Mouse (Mus musculus) embryonic facial prominence, embryonic 13.5 days (tissue): ENCODE data around the gene Cyp26b1. TPM values are rescaled to one million over a fixed set of nuclear protein-coding genes. Genes with fewer than 3 reads are reported as not detected.

Experiments used
- ATAC-seq: fragments of 200-750 bp; cut with Nextera tagmentation; 2 replicates; pipeline ENCODE4 v1.8.0; 2017; ENCODE audit warnings: low read depth; ENCODE audit not compliant: insufficient number of reproducible peaks, insufficient read depth, low FRiP score, low TSS enrichment
- H3K27ac ChIP-seq: fragments of 300-500 bp; sonication (generic); 2 replicates; pipeline ENCODE4 v1.5.1; 2015; ENCODE audit warnings: moderate library complexity, mild to moderate bottlenecking, inconsistent platforms
- H3K27me3 ChIP-seq: fragments of 300-500 bp; sonication (generic); 2 replicates; pipeline ENCODE4 v1.6.1; 2015; ENCODE audit warnings: mild to moderate bottlenecking, inconsistent platforms
- H3K36me3 ChIP-seq: fragments of 300-500 bp; sonication (generic); 2 replicates; pipeline ENCODE4 v1.6.1; 2015; ENCODE audit warnings: mild to moderate bottlenecking, inconsistent platforms
- H3K4me1 ChIP-seq: fragments of 300-500 bp; sonication (generic); 2 replicates; pipeline ENCODE4 v1.6.1; 2015; ENCODE audit warnings: inconsistent platforms
- H3K4me2 ChIP-seq: fragments of 300-500 bp; sonication (generic); 2 replicates; pipeline ENCODE4 v1.6.1; 2015; ENCODE audit warnings: moderate library complexity, mild to moderate bottlenecking, inconsistent platforms
- H3K4me3 ChIP-seq: fragments of 300-500 bp; sonication (generic); 2 replicates; pipeline ENCODE4 v1.5.1; 2015; ENCODE audit warnings: mild to moderate bottlenecking, inconsistent platforms
- H3K9ac ChIP-seq: fragments of 300-500 bp; sonication (generic); 2 replicates; pipeline ENCODE4 v1.6.1; 2015; ENCODE audit warnings: mild to moderate bottlenecking, inconsistent platforms
- H3K9me3 ChIP-seq: fragments of 300-500 bp; sonication (generic); 2 replicates; pipeline ENCODE4 v1.6.1; 2016; ENCODE audit warnings: inconsistent platforms
- WGBS: fragments of 180-500 bp; shearing (Covaris S2); methylation state at CpG from one replicate; pipeline ENCODE4 v1.1.7; 2015; ENCODE audit warnings: mixed read lengths; 5-methylcytosine and 5-hydroxymethylcytosine counted together
- polyA plus RNA-seq: library from polyadenylated mRNA; unstranded; fragments of >200 nt; fragmentation: Nextera tagmentation; extraction: Ambion mirVana; gene quantifications from 2 replicates; pipeline ENCODE4 v1.2.1, GENCODE M21; 2015

Gene Cyp26b1
- polyA plus RNA-seq, 1 experiment from 2014 or later = 38.0 TPM

GRCm38 (mm10) chr6:84549852-84550437 is 43.8 kb downstream of the Cyp26b1 start:
- WGBS = 48% methylated on average over 9 of the region's 9 CpGs
- ATAC-seq = no peak
- H3K4me2 ChIP-seq = no peak overlapping the region
- H3K27me3 ChIP-seq = no peaks in the 10 kb centered on the region
- H3K9ac ChIP-seq = no peak overlapping the region
- H3K36me3 ChIP-seq = no peaks in the 10 kb centered on the region
- H3K27ac ChIP-seq = no peak overlapping the region
- H3K9me3 ChIP-seq = no peaks in the 10 kb centered on the region
- H3K4me1 ChIP-seq = peaks cover 10% of the 10 kb centered on the region
- H3K4me3 ChIP-seq = no peak overlapping the region

- 68% methylated on average over 2 of the region's 2 CpGs for WGBS
These were observed 48.3 kb downstream of the Cyp26b1 start for GRCm38 (mm10) chr6:84545428-84545827.

GRCm38 (mm10) chr6:84544359-84544758 is 49.3 kb downstream of the Cyp26b1 start:
- H3K27me3 ChIP-seq = no peaks in the 10 kb centered on the region
- H3K36me3 ChIP-seq = no peaks in the 10 kb centered on the region
- peaks cover 7% of the 10 kb centered on the region; the same call in 1 of the 2 replicates for H3K4me1 ChIP-seq
- ATAC-seq = no peak
- no peaks in the 10 kb centered on the region for H3K9me3 ChIP-seq
- no peak overlapping the region for H3K4me3 ChIP-seq
- no peak overlapping the region for H3K9ac ChIP-seq
- WGBS = 68% methylated on average over 3 of the region's 3 CpGs
- H3K4me2 ChIP-seq = no peak overlapping the region
- no peak overlapping the region for H3K27ac ChIP-seq

More at GRCm38 (mm10) chr6:84545428-84545827, 48.3 kb downstream of the Cyp26b1 start:
- Histone ChIP-seq H3K9me3 (no peaks in the 10 kb centered on the region), H3K27ac (no peak overlapping the region), H3K27me3 (no peaks in the 10 kb centered on the region), H3K4me1 (peaks cover 17% of the 10 kb centered on the region), H3K4me3 (no peak overlapping the region), H3K9ac (no peak overlapping the region), H3K36me3 (no peaks in the 10 kb centered on the region), H3K4me2 (no peak overlapping the region)
- ATAC-seq = no peak

GRCm38 (mm10) chr6:84543516-84543915 is 50.2 kb downstream of the Cyp26b1 start:
- no peak overlapping the region for H3K27ac ChIP-seq
- WGBS = 22% methylated on average over 5 of the region's 5 CpGs
- no peak overlapping the region for H3K4me2 ChIP-seq
- ATAC-seq = no peak
- no peak overlapping the region for H3K4me3 ChIP-seq
- no peaks in the 10 kb centered on the region for H3K27me3 ChIP-seq
- no peaks in the 10 kb centered on the region for H3K36me3 ChIP-seq
- H3K9me3 ChIP-seq = no peaks in the 10 kb centered on the region
- H3K9ac ChIP-seq = no peak overlapping the region
- H3K4me1 ChIP-seq = peaks cover 7% of the 10 kb centered on the region; the same call in 1 of the 2 replicates

GRCm38 (mm10) chr6:84539924-84540323 is 53.8 kb downstream of the Cyp26b1 start:
- no peak for ATAC-seq
- Histone ChIP-seq H3K27ac (no peak overlapping the region), H3K4me2 (no peak overlapping the region), H3K9me3 (no peaks in the 10 kb centered on the region), H3K4me1 (peaks cover 15% of the 10 kb centered on the region), H3K4me3 (no peak overlapping the region), H3K27me3 (no peaks in the 10 kb centered on the region), H3K36me3 (no peaks in the 10 kb centered on the region), H3K9ac (no peak overlapping the region)
- 51% methylated on average over 4 of the region's 4 CpGs for WGBS

GRCm38 (mm10) chr6:84538681-84539080 is 55.0 kb downstream of the Cyp26b1 start:
- no peak overlapping the region for H3K27ac ChIP-seq
- ATAC-seq = no peak
- no peak overlapping the region for H3K4me3 ChIP-seq
- H3K4me2 ChIP-seq = no peak overlapping the region
- no peaks in the 10 kb centered on the region for H3K36me3 ChIP-seq
- no peaks in the 10 kb centered on the region for H3K27me3 ChIP-seq
- H3K4me1 ChIP-seq = peaks cover 12% of the 10 kb centered on the region
- 72% methylated on average over 3 of the region's 3 CpGs for WGBS
- H3K9ac ChIP-seq = no peak overlapping the region
- H3K9me3 ChIP-seq = no peaks in the 10 kb centered on the region

GRCm38 (mm10) chr6:84537611-84538197 is 56.0 kb downstream of the Cyp26b1 start:
- peaks cover 8% of the 10 kb centered on the region for H3K4me1 ChIP-seq
- no peak overlapping the region for H3K4me3 ChIP-seq
- no peak overlapping the region; the same call in 1 of the 2 replicates for H3K9ac ChIP-seq
- H3K27ac ChIP-seq = peak overlapping the region; percentile 60
- H3K4me2 ChIP-seq = 0 out of 2 replicates have a peak overlapping the region, but pooled peaks have one; percentile 1
- H3K36me3 ChIP-seq = no peaks in the 10 kb centered on the region
- 53% methylated on average over 16 of the region's 16 CpGs for WGBS
- no peak for ATAC-seq
- no peaks in the 10 kb centered on the region for H3K27me3 ChIP-seq
- H3K9me3 ChIP-seq = no peaks in the 10 kb centered on the region

- Histone ChIP-seq H3K4me3 (no peak overlapping the region), H3K27me3 (no peaks in the 10 kb centered on the region), H3K27ac (no peak overlapping the region), H3K36me3 (no peaks in the 10 kb centered on the region), H3K4me1 (peaks cover 8% of the 10 kb centered on the region), H3K4me2 (no peak overlapping the region), H3K9ac (no peak overlapping the region), H3K9me3 (no peaks in the 10 kb centered on the region)
- no peak for ATAC-seq
- WGBS = 65% methylated on average over 3 of the region's 3 CpGs
These were observed 58.8 kb downstream of the Cyp26b1 start for GRCm38 (mm10) chr6:84534944-84535343.

GRCm38 (mm10) chr6:84529912-84530311 is 63.8 kb downstream of the Cyp26b1 start:
- ATAC-seq = no peak
- Histone ChIP-seq H3K27me3 (no peaks in the 10 kb centered on the region), H3K4me3 (no peak overlapping the region), H3K27ac (no peak overlapping the region), H3K9me3 (no peaks in the 10 kb centered on the region), H3K4me1 (no peaks in the 10 kb centered on the region), H3K4me2 (no peak overlapping the region), H3K9ac (no peak overlapping the region), H3K36me3 (no peaks in the 10 kb centered on the region)

GRCm38 (mm10) chr6:84524901-84525601 is 68.7 kb downstream of the Cyp26b1 start:
- Histone ChIP-seq H3K9ac (no peak overlapping the region), H3K9me3 (no peaks in the 10 kb centered on the region), H3K4me1 (no peaks in the 10 kb centered on the region), H3K4me2 (no peak overlapping the region), H3K36me3 (no peaks in the 10 kb centered on the region), H3K4me3 (no peak overlapping the region), H3K27me3 (no peaks in the 10 kb centered on the region), H3K27ac (no peak overlapping the region)
- ATAC-seq = no peak
- 70% methylated on average over 7 of the region's 7 CpGs for WGBS
